Mouse (Mus musculus) R1 (cell line): Measurements from ENCODE around the gene Klf11.
"Not testable (repeated sequence)": the region's sequence is repeated elsewhere in the genome, so short reads cannot be mapped to it uniquely, and the experiment has no call there.

Source experiments
- DNase-seq: peaks from one replicate; pipeline ENCODE4 v3.0.0-alpha.2; 2018; ENCODE audit warnings: low read depth, low spot score

Klf11 gene

GRCm38 (mm10) chr12:24651063-24651557 is at the start of gene Klf11:
TSS of gene Klf11 (plus strand) at chr12:24651274.
- peak; percentile 95 for DNase-seq

GRCm38 (mm10) chr12:24603266-24603665 is 47.8 kb upstream of the Klf11 start:
- DNase-seq: peak; percentile 75

GRCm38 (mm10) chr12:24606166-24606565 is 44.9 kb upstream of the Klf11 start:
- DNase-seq: no peak

- no peak for DNase-seq
These were observed 38.5 kb upstream of the Klf11 start for GRCm38 (mm10) chr12:24612591-24612990.

- no peak for DNase-seq
These were observed 36.5 kb upstream of the Klf11 start for GRCm38 (mm10) chr12:24614452-24615075.

GRCm38 (mm10) chr12:24615140-24615539 is 35.9 kb upstream of the Klf11 start:
- DNase-seq: no peak

GRCm38 (mm10) chr12:24619436-24619835 is 31.6 kb upstream of the Klf11 start:
- DNase-seq: no peak

- peak; percentile 44 for DNase-seq
These were observed 27.4 kb upstream of the Klf11 start for GRCm38 (mm10) chr12:24623486-24624251.

- DNase-seq: no peak
These were observed 24.7 kb upstream of the Klf11 start for GRCm38 (mm10) chr12:24626401-24626800.

GRCm38 (mm10) chr12:24627215-24627614 is 23.9 kb upstream of the Klf11 start:
- DNase-seq: no peak

- peak; percentile 43 for DNase-seq
These were observed 20.9 kb upstream of the Klf11 start for GRCm38 (mm10) chr12:24630220-24630619.

- no peak for DNase-seq
These were observed 18.7 kb upstream of the Klf11 start for GRCm38 (mm10) chr12:24632404-24632803.

- peak; percentile 25 for DNase-seq
These were observed 17.3 kb upstream of the Klf11 start for GRCm38 (mm10) chr12:24633753-24634191.

GRCm38 (mm10) chr12:24634212-24634611 is 16.9 kb upstream of the Klf11 start:
- DNase-seq: no peak

GRCm38 (mm10) chr12:24634648-24635047 is 16.4 kb upstream of the Klf11 start:
- no peak for DNase-seq

- not testable (repeated sequence) for DNase-seq
These were observed 12.3 kb upstream of the Klf11 start for GRCm38 (mm10) chr12:24638787-24639186.

GRCm38 (mm10) chr12:24642370-24642802 is 8.7 kb upstream of the Klf11 start:
- DNase-seq: no peak

GRCm38 (mm10) chr12:24644125-24644571 is 6.9 kb upstream of the Klf11 start:
- DNase-seq: peak; percentile 55

GRCm38 (mm10) chr12:24645901-24646300 is 5.2 kb upstream of the Klf11 start:
- DNase-seq: no peak

GRCm38 (mm10) chr12:24648094-24648493 is 3.0 kb upstream of the Klf11 start:
- no peak for DNase-seq

- DNase-seq: no peak
These were observed 535 bp upstream of the Klf11 start for GRCm38 (mm10) chr12:24650415-24651062.
